Mouse (Mus musculus): ENCODE measurements around the gene Spag9.
A peak's percentile ranks its signal among the peaks of the same experiment; 100 is the strongest.

DNA sequence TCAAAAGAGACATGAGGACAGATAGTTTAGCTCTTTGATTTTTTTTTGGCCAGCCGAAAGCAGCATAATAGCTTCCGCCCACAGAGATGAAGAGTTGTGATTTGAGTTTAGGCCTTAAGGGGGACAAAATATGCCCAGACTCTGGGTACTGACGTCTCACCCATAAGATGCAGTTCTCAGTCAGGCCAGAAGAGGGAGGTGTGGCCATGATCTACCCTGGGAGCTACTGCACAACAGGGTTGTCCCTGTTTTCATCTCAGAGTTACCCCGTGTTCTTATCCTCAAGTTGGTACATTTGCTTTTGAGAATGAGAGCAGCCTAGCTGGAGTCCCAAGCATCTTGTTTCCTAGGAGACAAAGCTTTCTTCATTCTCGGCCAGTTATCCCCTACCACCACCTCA, 132.1 kb downstream of the Spag9 start:
- TF ChIP-seq CTCF (IDR thresholded peaks at IDR 0.05) (peak; percentile 93), EP300 (IDR thresholded peaks at IDR 0.05) (no peak)
